Mouse (Mus musculus) ES-Bruce4 (cell line): Measurements from ENCODE around the gene Sdk2.

ENCODE experiments used
- CTCF ChIP-seq: IDR thresholded peaks from one replicate; pipeline ENCODE4 v1.8.1; 2011; ENCODE audit warnings: low read depth, low read length
- EP300 ChIP-seq: IDR thresholded peaks from 2 replicates; pipeline ENCODE4 v1.6.1; 2011; ENCODE audit warnings: low read depth, low read length; ENCODE audit not compliant: insufficient read depth
- POLR2A ChIP-seq: IDR thresholded peaks from one replicate; pipeline ENCODE4 v1.8.1; 2011; ENCODE audit warnings: low read length; ENCODE audit not compliant: insufficient read depth

DNA sequence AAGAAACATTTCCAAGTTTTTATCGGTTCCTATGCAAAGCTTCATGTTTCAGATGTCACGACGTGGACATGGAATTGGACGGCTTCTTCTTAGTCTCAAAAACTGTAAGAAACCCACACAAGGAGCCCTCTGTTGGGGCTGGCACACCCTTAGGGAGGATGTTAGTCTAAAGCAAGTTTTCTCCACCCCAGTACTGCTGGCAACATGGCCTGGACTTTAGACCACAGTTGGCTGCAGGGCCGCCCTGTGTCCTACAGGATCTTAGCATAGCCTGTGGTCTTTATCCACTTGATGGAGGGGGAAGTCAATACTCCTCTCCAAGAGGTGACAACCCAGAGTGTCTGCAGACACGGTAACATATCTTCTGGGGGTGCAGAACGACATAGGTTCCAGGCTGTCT, 36.6 kb downstream of the Sdk2 start:
- TF ChIP-seq CTCF (no peak), POLR2A (no peak), EP300 (no peak)
